Mouse (Mus musculus) intestine, embryonic 14.5 days (tissue): Measurements from ENCODE around the gene B3gnt8. TPM values are rescaled to one million over a fixed set of nuclear protein-coding genes. Genes with fewer than 3 reads are reported as not detected.

Experiments used
- ATAC-seq: fragments of 200-750 bp; cut with Nextera tagmentation; replicated peaks from 2 replicates; pipeline ENCODE4 v1.8.0; 2017; ENCODE audit warnings: low read depth, moderate number of reproducible peaks, moderate TSS enrichment, moderate library complexity; ENCODE audit not compliant: low FRiP score, low TSS enrichment
- DNase-seq: peaks from one replicate; pipeline ENCODE4 v3.0.0-alpha.2; 2018; ENCODE audit warnings: low spot score
- H3K27ac ChIP-seq: fragments of 300-500 bp; sonication (generic); 2 replicates; pipeline ENCODE4 v1.5.1; 2014; ENCODE audit warnings: low read depth, mild to moderate bottlenecking, control low read depth
- H3K27me3 ChIP-seq: fragments of 300-500 bp; sonication (generic); replicated peaks from 2 replicates; pipeline ENCODE4 v1.6.1; 2014; ENCODE audit warnings: low read length, control low read depth; ENCODE audit not compliant: control insufficient read depth, insufficient read depth
- H3K36me3 ChIP-seq: fragments of 300-500 bp; sonication (generic); 2 replicates; pipeline ENCODE4 v1.6.1; 2014; ENCODE audit warnings: low read length, control low read depth; ENCODE audit not compliant: control insufficient read depth, insufficient read depth
- H3K4me1 ChIP-seq: fragments of 300-500 bp; sonication (generic); replicated peaks from 2 replicates; pipeline ENCODE4 v1.6.1; 2014; ENCODE audit warnings: low read length, control low read depth, mixed read lengths; ENCODE audit not compliant: control insufficient read depth, insufficient read depth
- H3K4me2 ChIP-seq: fragments of 300-500 bp; sonication (generic); 2 replicates; pipeline ENCODE4 v1.6.1; 2014; ENCODE audit warnings: low read length
- H3K4me3 ChIP-seq: fragments of 300-500 bp; sonication (generic); 2 replicates; pipeline ENCODE4 v1.5.1; 2014; ENCODE audit warnings: low read depth, low read length, control low read depth, mixed read lengths
- H3K9ac ChIP-seq: fragments of 300-500 bp; sonication (generic); 2 replicates; pipeline ENCODE4 v1.6.1; 2014; ENCODE audit warnings: mild to moderate bottlenecking, low read length
- H3K9me3 ChIP-seq: fragments of 300-500 bp; sonication (generic); 2 replicates; pipeline ENCODE4 v1.6.1; 2016; ENCODE audit warnings: low read length, control low read depth; ENCODE audit not compliant: control insufficient read depth
- WGBS: fragments of 180-500 bp; shearing (Covaris S2); extraction: QIAGEN DNeasy Blood & Tissue Kit; methylation state at CpG from one replicate; pipeline ENCODE4 v1.1.7; 2014; 5-methylcytosine and 5-hydroxymethylcytosine counted together
- polyA plus RNA-seq: library from polyadenylated mRNA; unstranded; fragments of >200 nt; fragmentation: Nextera tagmentation; extraction: Ambion mirVana; gene quantifications from 2 replicates; pipeline ENCODE4 v1.2.1, GENCODE M21; 2014

B3gnt8 gene
- polyA plus RNA-seq, 1 experiment from 2014 or later = 3.9 TPM

GRCm38 (mm10) chr7:25615706-25616011 is 10.8 kb upstream of the B3gnt8 start, which contains the start of gene Erich4:
Gene Erich4, minus strand, starts transcription at chr7:25615892.
- Histone ChIP-seq H3K36me3 (no peaks in the 10 kb centered on the region), H3K27me3 (no peaks in the 10 kb centered on the region), H3K4me3 (no peak within 1 kb of the TSS), H3K9ac (no peak within 1 kb of the TSS), H3K4me2 (no peak within 1 kb of the TSS), H3K4me1 (peaks cover 5% of the 10 kb centered on the region), H3K27ac (no peak within 1 kb of the TSS), H3K9me3 (no peaks in the 10 kb centered on the region)
- DNase-seq (no peak), ATAC-seq (no peak)
- WGBS = 83% methylated on average over 5 of the region's 5 CpGs

- peaks cover 17% of the 10 kb centered on the region for H3K36me3 ChIP-seq
- ATAC-seq = no peak
- no peak overlapping the region for H3K4me3 ChIP-seq
- H3K9ac ChIP-seq = no peak overlapping the region
- no peaks in the 10 kb centered on the region for H3K9me3 ChIP-seq
- peak; percentile 47 for DNase-seq
- no peak overlapping the region for H3K27ac ChIP-seq
- 81% methylated on average over 10 of the region's 10 CpGs for WGBS
- no peak overlapping the region for H3K4me2 ChIP-seq
- no peaks in the 10 kb centered on the region for H3K27me3 ChIP-seq
- peaks cover 5% of the 10 kb centered on the region for H3K4me1 ChIP-seq
Measured at GRCm38 (mm10) chr7:25617376-25618160, 8.9 kb upstream of the B3gnt8 start.

GRCm38 (mm10) chr7:25618865-25619721 is 7.4 kb upstream of the B3gnt8 start, which contains the start of gene Dmac2:
Gene Dmac2, plus strand, starts transcription at chr7:25619414.
- H3K27me3 ChIP-seq = no peaks in the 10 kb centered on the region
- WGBS = 2% methylated on average over 53 of the region's 53 CpGs
- DNase-seq (peak; percentile 94), ATAC-seq (peak; percentile 93)
- no peaks in the 10 kb centered on the region for H3K9me3 ChIP-seq
- H3K9ac ChIP-seq = peak within 1 kb of the TSS; percentile 34
- H3K4me1 ChIP-seq = peaks cover 5% of the 10 kb centered on the region
- H3K4me2 ChIP-seq = peak within 1 kb of the TSS; percentile 73
- no peak within 1 kb of the TSS for H3K27ac ChIP-seq
- peak within 1 kb of the TSS; percentile 51 for H3K4me3 ChIP-seq
- H3K36me3 ChIP-seq = peaks cover 24% of the 10 kb centered on the region

GRCm38 (mm10) chr7:25619722-25619991 is 6.8 kb upstream of the B3gnt8 start:
- WGBS = 18% methylated on average over 5 of the region's 5 CpGs

GRCm38 (mm10) chr7:25620101-25620500 is 6.4 kb upstream of the B3gnt8 start:
- WGBS = 88% methylated on average over 5 of the region's 5 CpGs
- no peak for ATAC-seq
- H3K9ac ChIP-seq = no peak overlapping the region
- H3K36me3 ChIP-seq = peaks cover 34% of the 10 kb centered on the region
- peak overlapping the region; percentile 73 for H3K4me2 ChIP-seq
- no peaks in the 10 kb centered on the region for H3K9me3 ChIP-seq
- H3K27ac ChIP-seq = no peak overlapping the region
- H3K27me3 ChIP-seq = no peaks in the 10 kb centered on the region
- H3K4me1 ChIP-seq = peaks cover 5% of the 10 kb centered on the region
- H3K4me3 ChIP-seq = peak overlapping the region; percentile 51
- no peak for DNase-seq

More at GRCm38 (mm10) chr7:25619722-25619991, 6.8 kb upstream of the B3gnt8 start:
- Histone ChIP-seq H3K4me3 (peak overlapping the region; percentile 51), H3K9me3 (no peaks in the 10 kb centered on the region), H3K4me2 (peak overlapping the region; percentile 73), H3K27ac (no peak overlapping the region), H3K27me3 (no peaks in the 10 kb centered on the region), H3K4me1 (peaks cover 5% of the 10 kb centered on the region), H3K9ac (peak overlapping the region; percentile 34), H3K36me3 (peaks cover 30% of the 10 kb centered on the region)
- DNase-seq (no peak), ATAC-seq (no peak)

GRCm38 (mm10) chr7:25620751-25621150 is 5.7 kb upstream of the B3gnt8 start:
- Histone ChIP-seq H3K36me3 (peaks cover 38% of the 10 kb centered on the region), H3K27ac (no peak overlapping the region), H3K4me2 (no peak overlapping the region), H3K4me3 (no peak overlapping the region), H3K4me1 (peaks cover 5% of the 10 kb centered on the region), H3K9me3 (no peaks in the 10 kb centered on the region), H3K27me3 (no peaks in the 10 kb centered on the region), H3K9ac (no peak overlapping the region)
- no peak for ATAC-seq
- WGBS = 92% methylated on average over 11 of the region's 11 CpGs
- DNase-seq = no peak

- Histone ChIP-seq H3K36me3 (peaks cover 38% of the 10 kb centered on the region), H3K9ac (no peak overlapping the region), H3K4me1 (peaks cover 20% of the 10 kb centered on the region), H3K27me3 (no peaks in the 10 kb centered on the region), H3K27ac (no peak overlapping the region), H3K9me3 (no peaks in the 10 kb centered on the region), H3K4me3 (no peak overlapping the region), H3K4me2 (no peak overlapping the region)
- DNase-seq = no peak
- 91% methylated on average over 11 of the region's 11 CpGs for WGBS
- ATAC-seq = no peak
Measured at GRCm38 (mm10) chr7:25623857-25624370, 2.5 kb upstream of the B3gnt8 start.

GRCm38 (mm10) chr7:25624851-25625250 is 1.6 kb upstream of the B3gnt8 start:
- 64% methylated on average over 5 of the region's 5 CpGs for WGBS
- no peak overlapping the region for H3K4me3 ChIP-seq
- no peak overlapping the region for H3K9ac ChIP-seq
- H3K9me3 ChIP-seq = no peaks in the 10 kb centered on the region
- H3K4me1 ChIP-seq = peaks cover 17% of the 10 kb centered on the region
- peaks cover 39% of the 10 kb centered on the region for H3K36me3 ChIP-seq
- ATAC-seq (no peak), DNase-seq (no peak)
- no peak overlapping the region for H3K4me2 ChIP-seq
- H3K27me3 ChIP-seq = no peaks in the 10 kb centered on the region
- H3K27ac ChIP-seq = no peak overlapping the region
